Mouse (Mus musculus): ENCODE measurements at regions not wholly inside any gene's neighbourhood (a gene's known extent, or its start where the extent isn't known, plus 50 kb on each side); places are given as distances from the start of the nearest gene placed in this dataset.
A peak's percentile ranks its signal among the peaks of the same experiment; 100 is the strongest.

DNA sequence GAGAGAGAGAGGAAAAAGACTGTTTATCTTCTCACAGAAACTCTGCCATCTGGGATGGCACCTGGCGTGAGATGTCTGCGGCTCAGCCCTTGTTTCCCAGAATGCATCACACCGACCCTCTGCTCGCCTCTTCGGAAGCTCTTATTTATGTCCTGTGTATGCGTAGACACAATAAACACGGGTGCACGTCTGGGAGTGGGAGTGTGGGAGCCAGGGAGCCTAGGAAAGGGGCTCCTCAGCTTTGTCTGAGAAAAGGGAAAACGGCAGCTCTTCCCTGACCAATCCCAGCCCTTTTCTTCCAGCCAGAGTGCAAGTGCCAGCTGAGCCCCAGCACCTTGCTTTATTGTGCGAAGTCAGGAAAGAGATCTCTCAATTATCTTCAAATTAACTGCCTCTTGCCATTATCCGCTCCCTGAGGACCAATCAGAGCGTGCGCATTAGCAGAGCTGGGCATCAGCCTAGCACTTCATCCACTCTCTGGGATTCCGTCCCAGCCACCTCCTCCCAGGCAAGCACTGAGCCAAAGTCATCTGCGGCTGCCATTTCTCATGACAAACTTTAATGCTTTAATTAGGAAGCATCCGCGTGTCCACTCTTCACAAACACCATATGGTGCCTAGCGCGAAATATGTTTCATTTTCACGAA is 63.8 kb upstream of the Gm10260 start:
- peak overlapping the region; percentile 30 for H3K4me2 ChIP-seq
- no peak overlapping the region for H3K9ac ChIP-seq
- peaks cover 5% of the 10 kb centered on the region; the same call in 1 of the 2 replicates for H3K4me1 ChIP-seq
- no peaks in the 10 kb centered on the region for H3K9me3 ChIP-seq (replicated peaks)
- peaks cover 6% of the 10 kb centered on the region; the same call in 1 of the 2 replicates for H3K27me3 ChIP-seq (replicated peaks)
- H3K4me3 ChIP-seq: no peak overlapping the region
- H3K27ac ChIP-seq: no peak overlapping the region
- 57% methylated on average over 20 of the region's 20 CpGs for WGBS (ENCODE audit: insufficient replicate concordance)
- no peaks in the 10 kb centered on the region for H3K36me3 ChIP-seq
- 0 out of 2 replicates have a peak, but pooled peaks have one; percentile 18 for ATAC-seq

DNA sequence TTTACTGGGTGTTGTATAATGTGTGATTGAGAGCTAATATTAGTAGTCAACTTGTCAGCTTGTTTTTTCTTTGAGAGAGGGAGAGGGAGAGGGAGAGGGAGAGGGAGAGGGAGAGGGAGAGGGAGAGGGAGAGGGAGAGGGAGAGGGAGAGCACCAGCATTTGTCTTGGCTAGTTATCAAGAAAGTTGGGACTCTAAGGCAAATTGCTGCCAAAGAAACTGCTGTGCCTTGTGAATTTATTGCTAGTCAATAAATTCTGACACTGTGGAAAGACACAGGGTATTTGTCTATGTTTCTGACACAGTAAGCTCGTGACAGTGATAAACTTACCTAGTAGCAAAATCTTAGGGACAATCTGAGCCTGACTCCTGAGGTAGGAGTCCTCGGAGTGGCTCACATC is 61.2 kb upstream of the Gm10260 start:
- Histone ChIP-seq H3K4me1 (peaks cover 5% of the 10 kb centered on the region; the same call in 1 of the 2 replicates), H3K36me3 (no peaks in the 10 kb centered on the region), H3K4me2 (no peak overlapping the region), H3K9ac (no peak overlapping the region), H3K27ac (no peak overlapping the region), H3K9me3 (replicated peaks) (no peaks in the 10 kb centered on the region), H3K4me3 (no peak overlapping the region), H3K27me3 (replicated peaks) (no peaks in the 10 kb centered on the region; the same call in 1 of the 2 replicates)
- 58% methylated on average over 2 of the region's 2 CpGs for WGBS (ENCODE audit: insufficient replicate concordance)
- ATAC-seq: no peak

DNA sequence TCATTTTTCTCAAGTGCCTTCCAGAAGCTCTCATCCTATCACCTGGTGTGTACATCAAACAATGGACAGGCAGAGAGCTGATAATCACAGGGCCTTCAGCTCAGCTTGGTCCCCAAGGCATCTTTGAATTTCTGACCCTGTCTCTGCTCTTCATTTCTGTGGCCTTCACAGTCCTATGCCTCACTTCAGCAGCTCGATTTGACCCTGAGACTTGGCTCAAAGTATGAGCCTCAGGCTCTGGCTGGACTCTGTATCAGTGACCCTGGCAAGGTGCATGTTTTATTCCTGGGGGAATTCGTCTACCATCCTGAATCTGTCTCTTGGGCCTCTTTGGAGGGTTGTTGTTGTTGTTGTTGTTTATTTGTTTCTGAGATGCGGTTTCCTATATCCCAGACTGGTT is 60.6 kb upstream of the Gm10260 start:
- 57% methylated on average over 3 of the region's 3 CpGs for WGBS (ENCODE audit: insufficient replicate concordance)
- H3K4me3 ChIP-seq: no peak overlapping the region

DNA sequence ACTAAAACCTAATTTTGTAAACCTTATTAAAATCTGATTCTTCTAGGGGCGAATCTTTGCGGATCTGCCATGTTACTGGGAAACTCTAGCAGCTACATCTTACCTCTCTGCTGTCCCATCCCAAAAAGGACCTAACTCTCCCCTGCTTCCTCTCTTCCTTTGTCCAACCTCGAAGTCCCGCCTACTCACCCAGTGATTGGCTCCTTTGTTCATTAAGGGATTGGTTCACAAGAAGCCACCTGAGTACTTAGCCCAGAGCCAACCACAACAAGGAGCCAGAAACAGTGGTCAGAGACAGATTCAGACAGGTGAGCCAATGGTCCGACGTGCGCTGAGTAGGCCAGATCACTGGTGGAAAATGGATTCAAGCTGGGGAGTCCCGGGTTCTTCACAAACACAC is 60.0 kb upstream of the Gm10260 start:
- Histone ChIP-seq H3K27me3 (replicated peaks) (no peaks in the 10 kb centered on the region; the same call in 1 of the 2 replicates), H3K9me3 (replicated peaks) (no peaks in the 10 kb centered on the region), H3K4me3 (no peak overlapping the region), H3K4me2 (no peak overlapping the region), H3K36me3 (no peaks in the 10 kb centered on the region), H3K4me1 (no peaks in the 10 kb centered on the region), H3K27ac (no peak overlapping the region), H3K9ac (no peak overlapping the region)
- WGBS (ENCODE audit: insufficient replicate concordance): 85% methylated on average over 8 of the region's 8 CpGs
- no peak for ATAC-seq

More for the DNA sequence above, 60.6 kb upstream of the Gm10260 start:
- Histone ChIP-seq H3K27ac (no peak overlapping the region), H3K4me2 (no peak overlapping the region), H3K9me3 (replicated peaks) (no peaks in the 10 kb centered on the region), H3K9ac (no peak overlapping the region), H3K36me3 (no peaks in the 10 kb centered on the region), H3K4me1 (peaks cover 4% of the 10 kb centered on the region; the same call in 1 of the 2 replicates), H3K27me3 (replicated peaks) (no peaks in the 10 kb centered on the region; the same call in 1 of the 2 replicates)
- no peak for ATAC-seq

DNA sequence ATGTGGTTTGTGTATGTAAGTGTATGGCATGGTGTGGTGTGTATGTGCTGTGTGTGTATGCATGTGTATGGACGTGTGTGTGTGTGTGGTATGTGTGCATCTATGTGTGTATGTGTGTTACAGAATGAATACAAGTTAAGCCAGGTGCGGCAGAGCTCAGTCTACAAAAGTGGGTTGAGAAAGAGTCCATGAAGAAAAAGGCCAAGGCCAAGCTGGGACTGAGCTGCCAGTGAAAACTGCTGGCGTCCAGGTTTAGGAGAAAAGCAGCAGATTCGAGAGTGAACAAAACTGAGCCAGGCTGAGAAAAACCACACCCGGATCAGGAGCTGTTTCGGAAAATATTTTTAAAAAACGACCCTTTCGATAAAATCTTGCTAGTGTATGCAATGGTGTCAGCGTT is 58.6 kb upstream of the Gm10260 start:
- Histone ChIP-seq H3K27me3 (replicated peaks) (peaks cover 3% of the 10 kb centered on the region; the same call in 1 of the 2 replicates), H3K9ac (no peak overlapping the region), H3K9me3 (replicated peaks) (no peaks in the 10 kb centered on the region), H3K36me3 (no peaks in the 10 kb centered on the region), H3K4me3 (no peak overlapping the region), H3K4me2 (no peak overlapping the region), H3K27ac (no peak overlapping the region), H3K4me1 (no peaks in the 10 kb centered on the region)
- WGBS (ENCODE audit: insufficient replicate concordance): 72% methylated on average over 9 of the region's 9 CpGs
- no peak for ATAC-seq

- H3K36me3 ChIP-seq: no peaks in the 10 kb centered on the region
- whole genome bisulfite sequencing (ENCODE audit: insufficient replicate concordance): 75% methylated on average over 3 of the region's 3 CpGs
- ATAC-seq: no peak
- no peak overlapping the region for H3K9ac ChIP-seq
- no peak overlapping the region for H3K27ac ChIP-seq
- no peak overlapping the region for H3K4me3 ChIP-seq
- no peaks in the 10 kb centered on the region for H3K9me3 ChIP-seq (replicated peaks)
- no peak overlapping the region for H3K4me2 ChIP-seq
- H3K4me1 ChIP-seq: no peaks in the 10 kb centered on the region
- peaks cover 4% of the 10 kb centered on the region; the same call in 1 of the 2 replicates for H3K27me3 ChIP-seq (replicated peaks)
Measured at GRCm38 (mm10) chr13:97816923-97817322, 56.5 kb upstream of the Gm10260 start.

All from liver, embryonic 12.5 days (tissue).